Mouse (Mus musculus): Measurements from ENCODE around the gene B3gnt8.

DNA sequence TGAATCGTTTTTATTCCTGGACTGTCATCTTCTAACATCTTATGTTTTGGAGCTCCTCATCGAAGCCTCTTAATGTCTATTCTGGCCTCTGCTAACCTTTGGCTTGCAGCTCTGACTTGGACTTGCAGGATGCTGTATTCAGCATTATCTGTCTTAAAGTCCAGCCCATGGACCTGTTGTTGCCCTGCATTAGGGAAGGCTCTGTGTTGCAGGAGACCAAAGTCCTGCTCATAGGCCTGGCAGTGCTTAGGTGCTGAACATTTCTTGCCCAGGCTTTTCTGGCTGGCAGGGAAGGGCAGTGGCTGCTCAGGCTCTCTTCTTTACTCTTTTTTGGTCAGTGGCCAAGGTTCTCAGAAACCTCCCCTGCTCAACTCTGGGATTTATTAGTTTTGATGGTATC is 19.3 kb upstream of the B3gnt8 start:
- TF ChIP-seq POLR2A (IDR thresholded peaks at IDR 0.05; ENCODE audit: low read depth, low read length) (no peak; the same call in 1 of the 2 replicates), CTCF (IDR thresholded peaks at IDR 0.05; ENCODE audit: extremely low read depth, insufficient read length, insufficient replicate concordance, low read depth, low read length) (no peak)

Measured in small intestine, adult 2 months (tissue).